Comparison of ENCODE assay signal across 8 mouse cellular contexts in genomic region chr2:28915768-28916512, GRCm38 (mm10). TPM values are rescaled to one million over a fixed set of nuclear protein-coding genes. Genes with fewer than 3 reads are reported as not detected.
DNase-seq lines count a peak whose midpoint lies in the region; ATAC-seq and TF ChIP-seq lines count a peak whose summit lies in the region.

No protein-coding gene starts in this region.

- H3K27ac ChIP-seq in forebrain, embryonic 13.5 days, result no peak overlapping the region
- no peak overlapping the region for H3K27ac ChIP-seq in lung, embryonic 14.5 days (ENCODE audit: low read depth)

- 0 out of 2 replicates have a peak overlapping the region, but pooled peaks have one; percentile 7 for H3K4me3 ChIP-seq in forebrain, embryonic 13.5 days
- peak overlapping the region; percentile 9; the same call in 1 of the 2 replicates for H3K4me3 ChIP-seq in lung, embryonic 14.5 days (ENCODE audit: low read depth, low read length)

- peaks cover 27% of the 10 kb centered on the region for H3K4me1 ChIP-seq in forebrain, embryonic 13.5 days
- H3K4me1 ChIP-seq in lung, embryonic 14.5 days (ENCODE audit: insufficient read depth), result no peaks in the 10 kb centered on the region

- no peak overlapping the region for H3K9ac ChIP-seq in forebrain, embryonic 13.5 days
- H3K9ac ChIP-seq in lung, embryonic 14.5 days, result no peak overlapping the region

- DNase-seq in CD4-positive, CD25-positive, alpha-beta regulatory T cell, adult 2 months (ENCODE audit: low read depth, low spot score), result peak; percentile 78
- peak; percentile 76 for DNase-seq in adrenal gland, postnatal 25 days
- peak; percentile 63 for DNase-seq in kidney, adult 11 months
- peak; percentile 83 for DNase-seq in lung, embryonic 14.5 days
- peak; percentile 74 for DNase-seq in ovary, postnatal 14 days (ENCODE audit: low spot score)
- peak; percentile 77 for DNase-seq in urinary bladder, postnatal 25 days (ENCODE audit: low spot score)
- DNase-seq in frontal cortex, postnatal 10 days (ENCODE audit: low spot score in 2 of 2), result no peak

- no peak for TF ChIP-seq CTCF in lung, embryonic 14.5 days (IDR thresholded peaks at IDR 0.05; ENCODE audit: low read depth)

- H3K27me3 ChIP-seq in forebrain, embryonic 13.5 days, result peaks cover 99% of the 10 kb centered on the region
- H3K27me3 ChIP-seq in lung, embryonic 14.5 days (ENCODE audit: insufficient read depth, low read length), result peaks cover 96% of the 10 kb centered on the region

- H3K4me2 ChIP-seq in forebrain, embryonic 13.5 days, result no peak overlapping the region; the same call in 1 of the 2 replicates
- H3K4me2 ChIP-seq in lung, embryonic 14.5 days, result peak overlapping the region; percentile 29; the same call in 1 of the 2 replicates

- H3K9me3 ChIP-seq in forebrain, embryonic 13.5 days (replicated peaks), result no peaks in the 10 kb centered on the region
- no peaks in the 10 kb centered on the region for H3K9me3 ChIP-seq in lung, embryonic 14.5 days (ENCODE audit: low read depth, low read length)

- ATAC-seq in forebrain, embryonic 13.5 days, result no peak
- ATAC-seq in lung, embryonic 14.5 days (ENCODE audit: insufficient read depth), result peak; percentile 65; the same call in 1 of the 2 replicates

- H3K36me3 ChIP-seq in forebrain, embryonic 13.5 days (ENCODE audit: poor library complexity, severe bottlenecking), result no peaks in the 10 kb centered on the region
- H3K36me3 ChIP-seq in lung, embryonic 14.5 days (ENCODE audit: insufficient read depth), result no peaks in the 10 kb centered on the region

- WGBS in forebrain, embryonic 13.5 days, result under 1% methylated on average over 50 of the region's 50 CpGs
- 2% methylated on average over 50 of the region's 50 CpGs for WGBS in lung, embryonic 14.5 days

RNA-seq across cellular contexts. Expression of gene Barhl1, which starts 0.5 kb away (rescaled TPM):
- total RNA-seq in adrenal gland, postnatal 25 days (2021), result not detected in 2 replicates
- polyA plus RNA-seq in forebrain, embryonic 13.5 days (2015; fragmentation: Nextera tagmentation; extraction: Ambion mirVana), result 1.3 and 4.4 TPM in 2 replicates
- polyA plus RNA-seq in lung, embryonic 14.5 days (2014; fragmentation: Nextera tagmentation; extraction: Ambion mirVana), result not detected in 2 replicates

Comparison
In these comparisons a context has a peak if more than half of its experiments do, and no peak if none do; other contexts are left out.
1. DNase-seq: peak in CD4-positive, CD25-positive, alpha-beta regulatory T cell, adult 2 months (single experiment), adrenal gland, postnatal 25 days (single experiment), kidney, adult 11 months (single experiment), lung, embryonic 14.5 days (single experiment), ovary, postnatal 14 days (single experiment) and urinary bladder, postnatal 25 days (single experiment); none in frontal cortex, postnatal 10 days (0 of 2).